Mouse (Mus musculus): Measurements from ENCODE around the gene Slc35a2. TPM values are rescaled to one million over a fixed set of nuclear protein-coding genes. Genes with fewer than 3 reads are reported as not detected.
A peak's percentile ranks its signal among the peaks of the same experiment; 100 is the strongest.

The Slc35a2 gene
- 118 and 125 TPM in 2 replicates for polyA plus RNA-seq (2012; rRNA removed)

DNA sequence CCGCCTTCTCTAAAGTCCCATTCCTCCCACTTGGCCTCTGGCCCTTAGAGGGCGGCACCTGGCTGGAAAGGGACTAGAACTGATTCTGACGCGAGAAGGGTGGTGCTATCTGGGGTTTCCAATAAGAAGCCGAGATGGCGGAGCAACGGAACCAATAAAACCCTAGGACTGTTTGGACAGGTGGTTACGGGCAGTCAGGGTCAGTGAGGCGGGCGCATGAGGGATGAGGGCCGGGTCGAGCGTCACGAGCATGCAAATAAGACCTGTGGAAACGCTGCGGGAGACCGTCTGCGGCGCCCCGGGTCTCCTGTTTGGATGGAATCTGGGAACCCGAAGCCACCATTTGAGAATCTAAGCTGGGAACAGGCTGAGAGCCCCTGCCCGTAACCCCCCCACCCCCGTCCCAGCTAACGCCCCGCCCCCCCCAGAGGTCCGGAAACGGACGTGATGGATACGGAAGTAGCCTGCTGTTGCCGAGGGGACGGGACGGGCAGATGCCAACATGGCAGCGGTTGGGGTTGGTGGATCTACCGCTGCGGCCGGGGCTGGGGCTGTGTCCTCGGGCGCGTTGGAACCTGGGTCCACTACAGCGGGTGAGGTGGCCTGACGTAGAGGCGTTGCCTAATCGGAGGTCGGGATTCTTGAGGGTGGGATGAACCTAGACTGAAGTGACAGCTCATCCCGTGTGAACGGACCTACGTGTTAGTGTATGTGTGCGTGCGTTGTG is at the start of gene Slc35a2:
TSS of gene Slc35a2 (plus strand) at position 188 of the 727 bp plus-strand sequence.
- WGBS = 15% methylated on average over 43 of the region's 49 CpGs
- DNase-seq (ENCODE audit: low read depth, low spot score) = peak; percentile 80

DNA sequence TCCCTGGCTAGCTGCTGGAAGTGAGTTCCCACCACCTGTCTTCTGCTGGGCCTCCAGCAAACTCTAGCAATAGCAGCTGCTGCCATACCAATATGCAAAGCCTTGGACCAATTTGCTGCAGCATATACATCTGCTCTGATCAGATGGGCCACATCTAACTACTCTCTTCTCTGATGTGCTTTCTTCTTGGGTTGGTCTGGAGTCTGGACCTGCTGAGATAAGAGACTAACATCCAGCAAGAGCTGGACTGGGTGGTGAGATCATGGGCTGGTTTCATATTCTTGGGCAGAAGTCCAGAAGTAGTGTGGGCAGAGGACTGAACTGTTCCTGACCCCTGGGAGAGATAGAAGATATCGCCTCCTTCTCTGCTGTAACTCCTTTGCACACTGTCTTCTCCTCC is 46.7 kb upstream of the Slc35a2 start:
- 71% methylated on average over 1 of the region's 1 CpGs for WGBS
- DNase-seq (ENCODE audit: low read depth, low spot score) = no peak

DNA sequence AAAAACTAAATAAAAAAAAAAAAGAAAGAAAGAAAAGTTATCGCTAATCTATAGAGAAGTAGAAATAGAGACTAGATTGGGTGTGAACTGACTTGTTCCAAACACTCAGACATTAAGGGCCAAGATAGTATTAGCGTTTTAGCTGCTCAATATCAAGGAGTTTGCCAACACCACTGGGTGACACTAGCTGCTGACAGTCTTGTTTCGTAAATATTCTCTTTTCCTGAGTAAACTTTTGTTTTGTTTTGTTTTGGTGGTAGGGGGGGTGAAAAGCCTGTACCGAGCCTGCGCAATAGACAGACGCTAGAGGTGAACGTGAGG is 43.0 kb upstream of the Slc35a2 start:
- WGBS = 21% methylated on average over 7 of the region's 7 CpGs
- no peak for DNase-seq (ENCODE audit: low read depth, low spot score)

DNA sequence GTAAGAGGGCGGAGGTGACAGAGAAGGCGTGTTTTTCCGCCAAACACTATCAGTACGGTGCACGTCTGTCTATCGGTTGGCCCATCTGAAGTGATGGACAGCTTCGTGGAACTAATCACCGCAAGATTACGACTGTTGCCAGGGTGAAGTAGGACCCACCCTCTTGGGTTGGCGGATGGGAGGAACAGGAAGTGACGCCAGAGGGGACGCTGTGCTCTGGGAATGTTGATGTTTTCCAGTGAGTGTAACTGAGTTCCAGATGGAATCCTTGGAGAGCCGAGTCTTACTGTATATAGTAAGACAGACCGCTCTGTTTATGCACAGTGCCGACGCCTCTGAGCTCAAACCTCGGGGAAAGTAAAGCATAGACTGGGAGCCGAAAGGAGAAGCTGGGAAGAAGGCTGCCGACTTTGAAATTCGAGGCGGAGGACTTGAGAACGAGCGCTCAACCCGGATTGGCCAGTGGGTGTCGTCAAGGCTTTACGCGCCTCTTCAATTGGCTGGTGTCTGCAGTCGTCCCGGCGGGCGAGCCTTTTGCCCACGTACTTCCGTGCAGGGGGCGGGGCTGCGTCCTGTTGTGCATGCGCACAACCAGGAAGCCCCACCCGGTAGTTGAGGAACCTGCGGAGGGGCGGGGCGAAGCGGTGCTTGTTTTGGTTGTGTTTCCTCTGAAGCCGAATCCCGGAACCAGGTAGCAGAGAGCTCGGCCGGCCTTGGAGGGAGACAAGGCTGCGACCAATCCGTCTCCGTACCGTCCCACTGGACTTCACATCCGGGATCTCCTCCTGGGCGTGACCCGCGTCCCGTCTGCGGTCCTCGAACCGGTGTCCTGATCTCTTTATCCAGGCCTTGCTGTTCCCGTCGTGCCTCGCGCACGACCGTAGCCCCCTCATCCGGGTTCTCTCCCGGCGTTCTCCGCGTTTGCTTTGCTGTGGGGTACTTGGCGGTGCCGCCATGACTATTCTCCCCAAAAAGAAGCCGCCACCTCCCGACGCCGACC is 42.4 kb upstream of the Slc35a2 start, which contains the start of gene Otud5:
TSS of gene Otud5 (plus strand) at position 202 of the 1,000 bp plus-strand sequence.
- DNase-seq (ENCODE audit: low read depth, low spot score) = peak; percentile 59
- WGBS = 16% methylated on average over 71 of the region's 74 CpGs

DNA sequence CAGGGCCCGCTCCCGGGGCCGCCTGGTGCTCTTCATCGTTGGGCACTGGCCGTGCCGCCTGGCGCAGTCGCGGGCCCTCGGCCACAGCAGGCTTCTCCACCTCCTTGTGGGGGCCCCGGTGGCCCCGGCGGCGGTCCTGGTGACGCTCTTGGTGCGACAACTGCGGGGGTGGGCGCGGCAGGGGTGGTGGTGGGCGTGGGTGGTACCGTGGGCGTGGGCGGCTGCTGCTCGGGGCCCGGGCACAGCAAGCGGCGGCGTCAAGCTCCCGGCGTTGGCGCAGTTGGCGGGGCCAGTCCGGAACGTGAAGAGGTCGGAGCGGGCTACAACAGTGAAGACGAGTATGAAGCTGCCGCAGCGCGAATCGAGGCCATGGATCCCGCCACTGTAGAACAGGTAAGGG is 41.5 kb upstream of the Slc35a2 start:
- DNase-seq (ENCODE audit: low read depth, low spot score) = no peak
- 18% methylated on average over 41 of the region's 42 CpGs for WGBS

DNA sequence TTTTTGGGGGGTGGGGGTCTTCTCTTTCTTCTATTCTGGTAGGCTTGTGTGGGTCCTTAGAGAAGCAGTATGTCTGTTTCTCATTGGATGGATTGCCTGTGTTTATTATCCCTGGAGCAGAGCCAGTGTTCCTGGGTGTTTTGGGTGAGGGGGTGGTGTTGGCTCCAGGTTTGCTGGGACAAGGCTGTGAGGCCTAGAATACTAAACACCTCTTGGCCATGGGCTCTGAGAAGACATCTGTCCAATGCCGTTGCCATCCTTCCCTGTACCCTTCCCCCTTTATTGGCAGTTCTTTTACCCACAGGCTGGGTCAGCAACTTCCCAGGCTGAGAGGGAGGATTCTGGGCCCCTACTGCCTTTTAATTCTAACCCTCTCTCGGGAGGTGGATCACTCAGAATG is 36.0 kb upstream of the Slc35a2 start:
- no peak for DNase-seq (ENCODE audit: low read depth, low spot score)
- WGBS = 70% methylated on average over 2 of the region's 2 CpGs

DNA sequence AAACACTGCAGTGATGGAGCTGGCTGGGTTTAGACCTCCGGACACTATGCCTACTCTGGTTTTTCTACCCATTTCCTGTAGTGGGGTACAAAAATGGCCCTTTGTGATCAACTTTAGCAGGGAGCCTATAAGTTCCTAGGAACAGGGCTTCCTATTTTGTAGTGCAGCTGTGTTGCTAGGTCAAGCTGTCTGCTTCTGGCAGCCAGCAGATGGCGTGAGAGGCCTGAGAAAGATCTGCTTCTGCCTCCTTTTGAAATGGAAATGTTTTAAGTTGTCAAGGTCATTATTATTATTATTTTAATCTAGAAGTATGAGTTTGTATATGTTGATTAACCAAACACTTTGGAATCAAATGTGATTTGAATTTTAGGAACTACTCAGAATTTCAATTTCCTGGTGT is 29.2 kb upstream of the Slc35a2 start:
- WGBS = 26% methylated on average over 2 of the region's 2 CpGs
- DNase-seq (ENCODE audit: low read depth, low spot score) = no peak

DNA sequence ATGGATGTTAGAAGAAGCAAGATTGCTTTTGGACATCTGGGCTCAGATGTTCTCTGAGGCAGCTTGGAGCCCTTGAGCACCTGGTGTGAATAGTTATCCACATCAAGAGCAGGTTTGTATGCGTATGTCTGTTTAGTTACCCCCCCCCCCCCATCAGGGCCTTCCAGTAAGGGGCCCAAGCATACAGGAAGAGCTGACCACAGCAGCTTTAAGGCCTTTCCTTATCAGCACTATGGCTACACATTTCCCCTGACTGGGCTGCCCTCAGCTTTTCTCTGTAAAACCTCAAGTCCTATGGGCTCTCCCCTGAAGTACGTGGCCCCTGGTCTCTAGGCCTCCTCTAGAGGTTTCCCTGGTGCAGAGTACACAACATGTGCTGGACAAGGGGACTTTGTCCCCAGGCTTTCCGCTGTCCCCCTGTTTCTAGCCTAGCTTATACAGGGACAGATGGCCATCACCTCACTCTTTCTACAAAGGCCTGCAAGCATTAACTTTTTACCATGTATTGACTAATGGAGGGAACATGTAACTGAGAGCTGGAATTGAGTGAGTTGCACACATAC is 24.6 kb upstream of the Slc35a2 start:
- 83% methylated on average over 3 of the region's 3 CpGs for WGBS
- no peak for DNase-seq (ENCODE audit: low read depth, low spot score)

DNA sequence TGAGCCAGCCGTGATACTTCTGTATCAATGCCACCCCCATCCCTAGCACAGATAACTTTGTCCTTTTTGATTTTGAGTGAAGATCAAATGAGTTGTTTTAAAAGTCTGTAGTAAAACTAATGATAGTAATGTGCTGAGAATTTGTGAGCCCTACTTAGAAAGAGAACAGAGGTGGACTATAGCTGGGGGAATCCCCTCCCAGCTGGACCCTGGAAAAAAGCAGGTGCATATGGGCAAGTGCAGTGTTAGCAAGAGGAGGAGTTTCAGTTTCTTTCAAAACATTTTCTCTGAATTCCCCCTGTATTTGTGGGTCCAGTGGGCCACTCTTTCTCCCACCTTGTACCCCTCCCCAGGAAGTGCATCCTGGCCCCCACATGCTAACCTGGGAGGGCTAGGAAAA is 20.6 kb upstream of the Slc35a2 start:
- 81% methylated on average over 1 of the region's 1 CpGs for WGBS
- no peak for DNase-seq (ENCODE audit: low read depth, low spot score)

DNA sequence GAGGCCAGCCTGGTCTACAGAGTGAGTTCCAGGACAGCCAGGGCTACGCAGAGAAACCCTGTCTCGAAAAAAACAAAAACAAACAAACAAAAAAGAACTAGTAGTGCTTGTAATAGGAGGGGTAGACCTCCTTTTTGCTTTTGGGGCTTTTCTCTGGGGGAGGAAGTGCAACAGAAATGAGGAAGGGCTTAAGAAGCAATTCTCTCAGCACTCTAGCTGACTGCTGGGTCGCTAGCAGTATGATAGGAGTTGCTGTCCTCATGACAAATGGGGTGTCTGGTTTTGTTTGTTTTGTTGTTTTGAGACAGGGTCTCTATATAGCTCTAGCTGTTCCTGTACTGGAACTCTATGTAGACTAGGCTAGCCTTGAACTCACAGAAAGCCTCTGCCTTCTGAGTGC is 19.3 kb upstream of the Slc35a2 start:
- no peak for DNase-seq (ENCODE audit: low read depth, low spot score)
- WGBS = 78% methylated on average over 3 of the region's 3 CpGs

DNA sequence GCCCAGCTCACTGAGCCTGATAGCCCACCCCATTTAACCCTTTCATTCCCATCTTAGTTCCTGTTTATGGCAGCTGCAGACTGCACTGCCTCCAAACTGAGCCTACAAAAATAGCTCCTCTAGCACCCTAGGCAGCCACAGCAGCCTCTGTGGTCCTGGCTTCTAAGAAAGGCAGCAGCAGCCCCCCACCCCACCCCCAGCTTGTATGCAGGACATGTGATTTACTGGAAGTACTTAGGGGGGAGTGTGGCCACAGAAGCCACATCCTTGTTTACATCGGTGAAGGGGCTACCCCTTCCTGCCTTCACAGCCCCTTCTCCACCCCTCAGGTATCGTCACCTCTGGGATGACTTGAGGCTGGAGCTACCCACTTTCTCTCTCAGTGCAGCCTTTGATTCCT is 18.5 kb upstream of the Slc35a2 start:
- no peak for DNase-seq (ENCODE audit: low read depth, low spot score)
- 72% methylated on average over 2 of the region's 2 CpGs for WGBS

DNA sequence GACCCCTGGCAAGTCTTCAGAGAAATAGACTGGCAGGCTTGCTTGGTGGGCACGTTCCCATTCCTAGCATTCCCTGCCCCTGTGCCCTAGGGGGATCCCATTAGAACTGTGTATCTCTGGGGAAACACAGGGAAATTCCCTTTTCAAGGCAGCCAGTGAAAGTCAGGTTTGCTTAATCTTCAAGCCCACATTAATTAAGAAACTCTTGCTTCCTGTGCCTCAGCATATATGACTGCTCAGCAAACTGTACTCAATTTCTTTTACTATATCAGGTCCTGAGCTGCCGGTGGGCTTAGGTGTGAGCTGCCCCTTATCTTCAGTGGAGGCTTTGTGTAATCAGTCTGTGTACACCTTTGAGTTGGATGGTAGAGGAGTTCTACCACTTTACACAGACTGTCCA is 18.0 kb upstream of the Slc35a2 start:
- no peak for DNase-seq (ENCODE audit: low read depth, low spot score)
- 56% methylated on average over 2 of the region's 2 CpGs for WGBS

DNA sequence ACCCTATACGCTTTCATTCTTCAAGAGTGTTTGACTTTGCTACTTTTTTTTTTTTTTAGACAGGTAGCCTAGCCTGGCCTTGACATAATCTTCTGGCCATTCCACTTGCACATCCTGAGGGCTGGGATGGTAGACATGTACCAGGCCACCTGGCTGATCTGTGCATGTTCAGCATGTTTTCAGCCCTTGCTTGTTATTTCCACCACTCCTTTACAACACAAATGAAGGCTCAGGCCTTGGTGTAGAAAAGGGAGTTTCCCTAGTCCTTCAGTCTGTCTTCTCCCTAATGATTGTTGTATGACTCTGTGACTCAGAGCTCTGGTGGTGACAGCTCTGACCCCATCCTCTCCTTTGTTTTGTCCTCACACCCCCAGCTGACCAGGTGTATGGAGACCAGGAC is 16.7 kb upstream of the Slc35a2 start:
- no peak for DNase-seq (ENCODE audit: low read depth, low spot score)
- 92% methylated on average over 1 of the region's 1 CpGs for WGBS

DNA sequence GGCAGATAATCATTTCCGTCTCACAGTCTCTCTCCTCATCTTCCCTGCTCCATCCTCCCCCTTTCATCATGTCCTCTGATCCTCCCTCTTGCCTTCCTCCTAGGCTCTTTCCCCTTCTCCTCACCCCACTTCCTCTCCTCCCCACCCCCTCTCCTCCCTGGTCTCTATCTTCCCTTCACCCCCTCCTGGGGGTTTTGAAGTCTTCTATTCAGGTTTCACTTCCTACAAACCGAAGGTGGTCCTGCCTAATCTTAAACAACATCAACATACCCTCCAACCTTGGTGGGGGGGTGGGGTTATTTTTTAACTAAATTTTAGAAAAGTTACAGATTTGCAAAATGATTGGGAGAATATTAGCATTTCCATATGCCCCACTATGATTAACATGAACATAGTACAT is 15.3 kb upstream of the Slc35a2 start:
- 73% methylated on average over 2 of the region's 2 CpGs for WGBS
- no peak for DNase-seq (ENCODE audit: low read depth, low spot score)

DNA sequence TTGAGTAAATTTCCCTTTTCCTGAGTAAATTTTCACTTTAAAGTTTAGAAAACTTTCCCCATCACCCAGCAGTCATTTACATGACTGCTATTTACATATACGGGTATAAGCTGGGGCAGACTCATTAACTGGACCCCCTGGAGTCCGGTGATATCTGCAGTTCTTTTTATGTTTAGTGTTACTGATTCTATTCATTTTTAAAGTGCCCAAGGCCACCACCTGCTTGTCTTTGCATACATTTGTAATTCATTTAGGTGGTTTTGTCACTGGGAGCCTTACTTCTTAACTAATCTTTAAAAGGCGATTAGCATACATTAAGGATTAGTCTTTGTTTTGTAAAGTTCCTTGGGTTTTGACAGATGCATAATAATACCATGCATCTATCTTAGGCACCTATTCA is 14.0 kb upstream of the Slc35a2 start:
- WGBS = 59% methylated on average over 3 of the region's 3 CpGs
- DNase-seq (ENCODE audit: low read depth, low spot score) = no peak

DNA sequence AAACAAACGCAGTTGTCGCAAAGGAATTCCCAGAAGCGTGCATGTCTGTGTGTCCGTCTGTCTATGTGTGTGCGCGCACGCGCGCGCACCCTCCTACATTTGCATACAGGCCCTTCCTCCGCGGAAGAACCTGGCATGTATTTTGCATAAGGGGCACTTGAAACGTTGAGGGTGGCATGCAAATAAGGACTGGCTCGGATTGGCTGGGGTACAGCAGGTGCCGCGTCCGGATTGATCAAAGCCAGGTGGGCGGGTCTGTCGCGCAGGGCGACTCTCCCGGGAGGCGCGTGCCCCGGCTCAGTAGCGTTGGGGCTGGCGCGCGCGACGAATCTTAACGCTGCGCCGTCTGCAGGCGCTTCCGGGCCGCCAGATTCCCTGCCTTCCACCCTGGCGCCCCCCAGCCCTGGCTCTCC is 5.8 kb upstream of the Slc35a2 start, which contains the start of gene Pim2:
TSS of gene Pim2 (plus strand) at position 256 of the 413 bp plus-strand sequence.
- peak; percentile 40 for DNase-seq (ENCODE audit: low read depth, low spot score)
- WGBS = 14% methylated on average over 38 of the region's 38 CpGs

DNA sequence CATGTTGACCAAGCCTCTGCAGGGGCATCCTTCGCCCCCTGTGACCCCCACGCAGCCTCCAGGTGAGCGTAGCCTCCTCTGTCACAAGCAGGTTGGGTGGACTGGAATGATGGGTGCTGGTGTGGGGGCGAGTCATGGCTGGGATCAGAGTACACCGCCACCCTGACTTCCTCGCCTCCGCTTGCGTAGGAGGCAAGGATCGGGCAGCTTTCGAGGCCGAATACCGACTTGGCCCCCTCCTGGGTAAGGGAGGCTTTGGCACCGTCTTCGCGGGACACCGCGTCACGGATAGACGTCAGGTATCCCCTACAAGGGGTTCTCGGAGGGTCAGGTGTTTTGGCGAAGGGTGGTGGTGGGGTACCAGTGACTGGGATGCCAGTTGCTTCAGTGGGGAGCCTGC is 5.3 kb upstream of the Slc35a2 start:
- WGBS = 22% methylated on average over 21 of the region's 21 CpGs
- no peak for DNase-seq (ENCODE audit: low read depth, low spot score)

DNA sequence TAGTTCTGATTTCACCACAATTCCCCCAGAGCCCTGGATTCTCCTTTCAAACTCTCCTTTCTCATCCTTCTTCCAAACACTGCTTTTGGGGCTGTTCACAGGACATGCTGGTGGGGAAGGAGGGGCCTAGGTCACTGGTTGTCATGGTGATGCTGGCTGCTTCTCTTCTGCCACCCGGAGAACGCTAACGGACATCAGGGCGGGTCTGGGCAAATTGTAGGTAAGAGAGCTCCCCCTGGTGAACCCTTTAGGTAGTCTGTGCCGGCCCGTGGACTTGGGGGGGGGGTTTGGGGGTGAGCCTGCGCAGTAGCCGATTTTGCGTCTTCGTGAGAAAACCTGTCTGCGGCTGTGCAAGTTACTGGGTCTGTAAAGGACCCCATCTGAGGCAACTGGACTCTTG is 4.0 kb upstream of the Slc35a2 start:
- 16% methylated on average over 11 of the region's 11 CpGs for WGBS
- DNase-seq (ENCODE audit: low read depth, low spot score) = no peak

DNA sequence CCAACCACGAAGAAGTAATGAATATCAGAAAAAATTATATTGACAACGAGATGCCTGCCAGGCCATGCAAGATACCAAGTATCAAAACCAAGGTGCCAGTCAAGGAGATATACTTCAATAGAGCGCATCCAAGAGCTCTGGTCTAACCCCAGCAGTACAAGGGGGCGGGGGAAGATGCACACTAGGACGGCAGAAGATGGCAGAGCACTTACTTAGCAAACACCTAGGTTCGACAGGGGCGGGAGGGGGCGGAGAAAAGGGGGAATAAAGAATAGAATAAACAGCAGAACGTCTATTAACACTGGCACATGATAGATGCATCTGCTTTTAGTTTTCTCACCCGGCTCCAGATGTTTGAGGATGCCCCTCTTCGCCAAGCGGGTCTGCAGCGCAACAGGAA is 14.4 kb downstream of the Slc35a2 start:
- 30% methylated on average over 13 of the region's 13 CpGs for WGBS

More for the DNA sequence above, 14.4 kb downstream of the Slc35a2 start:
- no peak for DNase-seq (ENCODE audit: low read depth, low spot score)

All from large intestine, adult 2 months (tissue).